Mouse (Mus musculus) gastrocnemius, adult 18-20 months (tissue): Measurements from ENCODE around the gene Fars2. TPM values are rescaled to one million over a fixed set of nuclear protein-coding genes. Genes with fewer than 3 reads are reported as not detected.

Experiments
- DNase-seq: peaks from one replicate; pipeline ENCODE4 v3.0.0; 2021; ENCODE audit warnings: low spot score
- total RNA-seq, 2 experiments: library from RNA; stranded (reverse); gene quantifications; 2 replicates each; pipeline ENCODE4 v1.2.3; 2021

The Fars2 gene
- total RNA-seq, 2 experiments from 2014 or later, result 34.7 to 36.1 TPM

DNA sequence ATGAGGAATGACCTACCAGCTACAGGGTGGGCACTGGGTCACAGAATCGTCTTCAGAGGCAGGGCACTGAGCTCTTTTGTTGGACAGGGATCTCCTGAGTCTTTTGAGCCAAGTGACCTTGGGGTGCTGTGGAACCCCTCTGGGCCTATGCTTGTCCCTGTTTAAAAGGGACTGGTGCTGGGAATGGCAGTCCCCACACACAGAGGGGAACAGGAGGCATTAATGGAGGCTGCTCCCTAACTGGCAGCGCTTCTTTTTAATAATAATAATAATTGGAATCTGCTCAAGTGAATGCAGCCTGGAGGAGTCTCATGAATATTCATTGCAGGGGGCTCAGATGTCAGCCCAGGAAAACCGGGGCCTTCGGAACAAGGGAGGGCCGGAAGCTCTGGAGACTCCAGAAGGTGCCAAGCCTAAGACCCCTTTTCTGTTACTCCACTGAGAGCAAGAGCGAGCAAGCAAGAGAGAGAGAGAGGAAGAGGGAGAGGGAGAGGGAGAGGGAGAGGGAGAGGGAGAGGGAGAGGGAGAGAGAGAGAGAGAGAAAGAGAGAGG lies 447.6 kb downstream of the Fars2 start:
- DNase-seq, result no peak

DNA sequence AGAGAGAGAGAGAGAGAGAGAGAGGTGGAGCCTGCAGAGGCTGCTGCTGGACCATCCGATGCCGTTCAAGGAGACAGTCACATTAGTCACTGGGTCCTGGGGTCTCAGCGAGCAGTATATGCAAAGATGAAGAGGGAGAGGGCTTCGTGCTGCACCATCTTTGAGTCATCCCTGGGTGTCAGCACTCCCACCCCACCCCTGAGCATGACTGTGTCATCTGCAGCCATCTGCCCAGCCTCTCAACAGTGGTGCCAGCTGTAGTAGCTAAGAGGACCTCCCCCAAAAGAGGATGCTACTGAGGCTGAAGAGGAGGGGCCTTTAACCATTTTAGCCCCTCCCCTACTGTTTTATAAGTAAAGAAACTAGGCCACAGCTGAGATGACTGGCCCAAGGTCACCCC lies 459.6 kb downstream of the Fars2 start:
- no peak for DNase-seq

DNA sequence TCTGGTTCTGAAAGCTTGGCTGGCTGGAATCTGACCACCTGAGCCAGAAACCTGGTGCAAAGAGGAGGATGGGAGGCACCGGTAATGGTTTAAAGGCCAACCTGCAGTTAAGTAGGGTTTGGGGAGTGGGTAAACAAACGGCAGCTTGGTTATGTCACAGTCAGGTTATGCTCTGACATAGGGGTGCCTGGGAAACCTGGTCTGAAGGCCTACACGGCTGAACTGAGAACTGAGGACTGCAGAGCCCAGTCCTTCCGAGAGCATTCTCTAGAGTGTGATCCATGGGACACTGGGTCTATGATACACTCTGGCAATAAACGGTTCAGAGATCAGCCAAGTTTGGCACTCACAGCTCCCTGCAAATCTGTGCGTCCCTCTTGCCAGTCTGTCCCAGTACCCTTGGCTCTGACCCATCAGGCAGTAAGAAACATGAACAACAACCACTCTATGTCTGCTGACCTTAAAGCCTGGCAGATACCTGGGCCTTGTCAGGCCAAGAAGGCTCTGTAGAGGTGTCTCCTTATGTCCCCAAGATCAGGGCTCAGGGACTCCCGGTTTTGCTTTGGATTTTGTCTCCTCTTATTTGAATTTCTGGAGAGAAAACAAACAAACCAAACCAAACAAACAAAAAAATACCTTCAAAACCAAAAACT lies 460.8 kb downstream of the Fars2 start:
- DNase-seq, result peak; percentile 4

DNA sequence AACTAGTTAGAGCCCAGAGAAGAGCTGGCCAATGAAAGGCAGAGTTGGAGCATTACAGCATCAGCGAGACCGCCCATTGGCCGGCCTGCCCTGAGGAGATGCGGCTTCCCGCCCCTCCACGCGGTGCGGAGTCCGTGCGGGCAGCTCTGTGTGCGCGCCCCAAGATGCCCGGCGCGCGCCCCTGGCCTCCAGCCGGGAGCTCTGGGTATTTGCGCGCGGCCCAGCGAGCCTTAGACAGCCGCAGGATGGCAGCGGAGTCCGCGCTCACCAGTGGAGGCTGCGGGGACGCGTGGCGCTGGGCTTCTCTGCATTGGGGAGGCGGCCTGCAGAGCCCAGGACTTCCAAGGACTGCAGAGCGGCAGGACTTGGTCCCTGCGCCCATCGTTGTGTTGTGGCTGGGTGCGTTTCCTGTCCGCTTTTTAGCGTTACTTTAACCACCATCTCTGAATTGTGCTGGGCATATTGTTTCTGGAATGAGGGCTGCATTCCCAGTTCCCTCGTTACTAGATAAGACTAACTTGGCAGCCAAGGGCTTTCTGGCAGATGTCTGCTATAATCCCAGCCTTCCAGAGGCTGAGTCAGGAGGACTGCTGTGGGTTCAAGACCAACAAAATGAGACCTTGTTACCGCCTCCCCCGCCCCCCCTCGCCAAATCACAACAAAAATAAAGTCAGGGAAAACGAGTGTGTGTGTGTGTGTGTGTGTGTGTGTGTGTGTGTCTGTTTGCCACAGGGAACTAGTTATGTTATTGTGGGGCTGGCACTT lies 461.5 kb downstream of the Fars2 start:
- DNase-seq, result peak; percentile 36

DNA sequence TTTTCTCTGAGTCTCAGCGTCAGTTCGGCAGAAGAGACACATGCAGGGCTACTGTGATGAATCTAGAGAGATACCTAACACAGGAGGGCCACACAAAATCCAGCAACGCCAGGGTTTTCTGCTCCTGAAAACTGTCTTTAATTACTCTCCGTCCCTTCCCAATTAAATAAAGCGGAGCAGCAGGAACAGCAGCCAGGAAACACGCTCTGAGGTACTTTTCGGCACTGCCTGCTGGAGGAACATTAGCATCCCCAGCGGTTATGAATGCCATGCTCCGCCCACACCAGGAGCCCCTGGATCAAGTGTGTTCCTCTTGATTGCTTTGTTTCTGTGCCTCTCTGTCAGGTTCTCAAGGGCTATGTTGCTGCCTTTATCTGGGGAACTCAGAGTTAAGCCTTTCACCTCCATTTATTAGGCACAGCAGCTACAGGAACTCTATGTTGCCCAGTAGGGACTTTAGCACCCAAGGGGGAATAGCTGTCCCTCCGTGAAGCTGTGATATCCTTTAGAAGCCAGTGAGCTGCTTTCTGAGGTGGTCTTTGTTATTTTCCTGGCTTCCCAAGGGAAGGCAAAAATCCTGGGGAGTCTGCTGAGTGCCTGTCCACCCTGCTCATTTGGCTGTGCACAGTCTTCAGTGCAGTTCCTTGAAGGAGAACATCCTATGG lies 465.3 kb downstream of the Fars2 start:
- no peak for DNase-seq

DNA sequence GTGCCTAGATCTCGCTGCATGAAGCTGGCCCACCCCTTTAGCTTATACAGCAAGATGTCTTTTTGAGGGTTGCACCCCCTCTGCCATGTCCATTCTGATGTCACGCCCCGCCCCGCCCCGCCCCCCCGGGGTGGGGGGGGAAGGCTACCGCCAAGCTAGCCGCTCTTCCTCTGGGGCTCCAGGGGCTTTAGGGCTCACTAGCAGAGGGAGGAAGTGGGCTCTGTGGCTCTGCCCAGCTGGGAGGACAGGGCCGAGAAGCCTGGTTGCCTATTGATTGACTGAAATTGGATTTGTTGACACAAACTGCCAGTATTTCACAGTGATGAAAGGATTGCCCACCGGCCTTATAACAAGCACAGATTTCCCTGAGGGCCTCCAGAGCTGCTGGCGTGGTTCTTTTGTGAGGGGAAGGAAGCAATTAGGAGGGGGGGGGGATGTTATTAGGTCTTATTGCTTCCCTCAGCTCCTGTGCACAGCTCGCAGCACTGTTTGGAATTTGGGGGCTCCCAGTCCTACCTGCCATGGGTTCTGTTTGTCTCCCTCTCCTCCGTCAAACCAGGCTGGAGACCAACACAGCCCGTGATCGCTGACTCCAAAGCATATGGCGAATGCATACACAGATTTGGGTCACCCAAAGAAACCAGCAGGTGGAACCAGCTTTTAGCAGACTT lies 466.4 kb downstream of the Fars2 start:
- no peak for DNase-seq

DNA sequence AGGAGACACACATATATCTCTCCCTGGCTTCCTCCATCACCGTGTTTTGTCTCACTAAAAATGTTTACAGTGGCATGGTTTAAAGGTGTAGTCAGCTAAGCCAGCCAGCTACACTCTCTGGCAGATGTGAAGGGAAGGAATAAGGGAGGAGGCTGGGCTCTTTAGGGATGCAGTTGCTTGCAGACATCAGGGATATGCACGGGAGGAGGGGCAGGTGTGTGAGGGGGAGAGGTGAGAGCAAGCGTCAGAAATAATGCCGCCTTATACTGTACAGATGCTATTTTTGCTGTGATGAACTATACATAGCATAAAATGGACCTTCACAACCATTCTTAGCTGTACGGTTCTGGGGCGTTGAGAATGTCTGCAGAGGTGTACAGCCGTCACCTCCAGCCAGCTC lies 467.0 kb downstream of the Fars2 start:
- no peak for DNase-seq

DNA sequence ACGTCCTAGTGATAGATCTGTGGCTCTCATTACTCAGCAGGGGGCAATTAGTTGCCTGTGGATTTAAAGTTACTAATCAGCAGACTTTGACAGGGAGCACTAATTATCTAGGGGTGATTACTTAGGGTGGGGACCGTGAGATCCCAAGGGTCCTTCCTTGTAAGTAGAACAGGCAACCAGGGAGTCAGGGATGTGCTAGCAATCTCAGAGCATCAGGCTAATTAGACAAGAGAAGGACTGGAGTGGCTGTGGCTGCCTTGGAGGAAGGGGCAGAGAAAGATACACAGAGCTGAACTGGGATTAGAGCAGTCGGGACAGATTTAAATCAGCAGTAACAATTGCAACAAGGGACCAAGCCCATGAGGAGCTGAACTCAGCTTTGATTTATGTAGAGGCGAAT lies 471.9 kb downstream of the Fars2 start:
- no peak for DNase-seq

DNA sequence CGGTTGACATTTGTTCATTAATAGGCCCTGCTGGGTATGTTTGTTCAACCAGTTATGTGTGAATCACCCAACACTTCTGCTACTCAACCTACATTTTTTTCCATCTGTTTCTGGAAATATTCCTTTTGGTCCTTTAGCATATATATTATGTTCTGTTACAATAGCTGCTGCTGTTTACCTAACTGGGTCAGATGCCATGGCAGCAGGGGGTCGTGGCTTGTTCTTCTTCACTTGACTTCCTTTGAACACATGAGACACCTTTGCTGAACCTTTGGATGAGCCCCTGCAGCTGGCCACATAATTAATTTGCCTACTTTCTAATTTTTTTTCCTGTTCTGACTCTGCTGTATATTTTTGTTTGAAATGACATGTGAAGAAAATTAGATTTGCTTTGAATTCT lies 475.1 kb downstream of the Fars2 start:
- DNase-seq, result no peak

DNA sequence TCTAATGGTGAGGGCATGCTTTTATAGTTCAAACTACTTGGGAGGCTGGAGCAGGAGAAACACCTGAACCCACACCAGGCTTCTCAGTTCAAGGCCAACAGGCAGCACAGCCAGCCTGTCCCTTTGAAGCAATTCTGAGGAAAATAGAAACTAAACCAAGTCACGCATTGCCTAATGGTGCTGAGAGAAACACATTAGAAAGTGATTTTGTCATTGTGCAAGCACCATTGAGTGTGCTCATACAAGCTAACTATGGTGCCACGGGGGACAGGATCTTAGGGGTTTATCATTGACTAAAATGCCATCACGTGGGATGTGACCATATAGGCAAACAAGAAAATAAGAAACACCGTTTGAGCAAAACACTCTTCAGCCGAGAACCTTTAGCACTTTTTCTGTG lies 489.5 kb downstream of the Fars2 start:
- DNase-seq, result no peak

DNA sequence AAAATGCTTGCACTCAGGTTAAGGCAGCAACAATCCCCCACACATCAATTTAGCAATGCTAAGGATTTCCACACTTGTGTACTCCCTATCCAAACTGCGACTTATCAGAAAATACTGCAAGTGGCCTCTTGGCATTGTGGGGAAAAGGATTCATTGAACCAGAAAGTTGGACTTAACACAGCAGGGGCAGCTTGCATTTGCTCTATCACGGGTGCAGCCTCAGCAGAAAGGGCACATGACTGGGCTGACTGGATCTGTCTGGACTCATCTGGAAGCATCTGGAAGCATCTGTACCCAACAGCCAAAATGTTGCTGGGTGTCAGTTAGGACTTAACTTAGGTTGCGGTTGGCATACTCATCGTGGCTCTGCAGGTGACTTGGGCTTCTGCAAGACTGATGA lies 490.7 kb downstream of the Fars2 start:
- no peak for DNase-seq

DNA sequence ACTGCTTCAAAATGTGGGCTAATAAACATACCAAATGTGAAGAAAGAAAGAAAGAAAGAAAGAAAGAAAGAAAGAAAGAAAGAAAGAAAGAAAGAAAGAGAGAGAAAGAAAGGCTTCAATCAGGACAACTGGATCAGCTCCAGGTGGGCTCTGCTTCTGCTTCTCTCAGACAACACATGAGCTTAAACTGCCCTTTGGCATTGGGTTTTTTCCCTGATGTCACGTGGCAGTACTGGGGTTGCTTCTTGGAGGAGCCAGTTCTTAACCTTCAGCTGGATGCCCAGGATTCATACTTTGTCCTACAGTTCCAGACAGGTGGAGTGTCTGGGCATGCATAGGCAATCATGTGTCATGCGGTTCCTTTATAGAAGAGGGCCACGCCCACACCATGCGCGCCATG lies 493.2 kb downstream of the Fars2 start:
- no peak for DNase-seq

DNA sequence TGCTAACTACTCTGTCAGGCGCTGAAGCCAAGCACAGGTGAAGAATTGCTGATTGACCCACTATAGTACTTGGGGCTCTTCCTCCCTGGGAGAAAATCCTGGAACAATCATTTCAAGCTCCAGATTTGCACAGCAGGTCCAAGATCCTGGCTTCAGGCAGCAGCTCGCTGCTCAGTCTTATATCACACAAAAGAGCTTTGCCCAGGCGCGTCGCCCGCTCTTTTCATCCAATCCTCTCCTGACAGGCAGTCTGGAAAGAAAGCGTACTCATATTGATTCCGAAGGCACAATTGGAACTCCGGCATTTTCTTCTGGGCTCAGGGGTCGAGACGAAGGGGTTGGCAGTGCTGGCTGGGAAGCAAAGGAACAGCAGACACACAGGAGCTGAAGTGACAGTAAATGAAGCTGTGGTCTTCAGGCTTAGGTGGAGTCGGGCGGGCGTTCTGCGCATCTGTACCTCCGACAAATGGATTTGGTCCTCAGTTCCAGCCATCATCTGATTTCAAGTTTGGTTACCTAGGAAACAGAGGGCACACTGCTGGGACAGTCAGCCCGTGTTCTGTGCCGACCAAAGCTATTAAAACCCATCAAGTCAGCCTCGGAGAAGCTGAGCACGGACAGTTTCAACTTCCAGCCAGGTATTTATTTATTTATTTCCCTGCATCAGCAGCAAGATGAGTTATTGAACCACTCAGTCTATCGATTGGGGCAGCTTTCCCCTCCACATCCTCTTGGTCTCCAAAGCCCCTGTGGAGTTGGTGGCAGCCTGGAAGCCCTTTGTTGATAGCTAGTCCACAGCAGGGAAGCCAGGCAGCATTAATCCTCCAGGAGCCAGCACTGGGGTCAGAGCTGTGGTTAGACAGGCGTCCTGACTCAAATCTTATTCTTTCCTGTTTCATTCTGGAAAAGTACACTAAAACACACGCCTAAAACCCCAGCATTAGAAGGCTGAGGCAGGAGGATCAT lies 495.9 kb downstream of the Fars2 start:
- DNase-seq, result no peak

DNA sequence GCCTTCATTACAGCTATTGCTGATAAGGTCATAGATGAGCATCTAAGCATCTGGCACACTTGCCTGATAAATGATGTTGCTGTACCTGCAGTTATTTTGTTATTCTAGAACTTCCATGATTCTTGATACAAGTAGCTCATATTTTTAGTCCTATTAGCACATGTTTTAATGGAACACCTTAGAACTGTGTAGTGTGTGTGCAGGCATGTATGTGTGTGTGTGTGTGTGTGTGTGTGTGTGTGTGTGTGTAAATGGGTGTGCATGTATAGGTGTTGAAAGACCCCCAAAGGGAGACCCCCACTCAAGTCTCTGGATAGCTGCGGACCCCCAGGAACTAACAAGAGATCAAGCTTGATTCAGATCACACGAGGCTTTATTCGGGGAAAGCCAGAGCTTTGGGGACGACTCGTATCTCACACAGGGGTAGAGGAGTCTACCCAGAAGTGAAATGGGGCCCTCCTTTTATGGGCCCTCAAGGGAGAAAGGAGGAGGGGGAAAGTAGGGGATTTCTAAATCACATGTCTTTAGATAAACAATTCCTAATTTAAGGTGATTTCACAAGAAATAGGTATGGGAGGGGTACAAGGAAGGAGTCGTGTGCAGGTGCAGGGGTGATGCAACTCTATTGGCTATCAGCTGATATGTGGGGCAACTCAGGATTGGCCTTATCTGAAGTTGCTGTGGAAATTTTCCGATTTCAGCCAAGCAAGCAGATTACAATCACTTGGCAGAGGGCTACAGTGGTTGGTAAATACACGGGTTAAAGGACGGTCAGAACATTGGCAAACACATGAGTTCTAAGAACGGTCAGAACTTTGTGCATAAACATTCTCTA lies 503.5 kb downstream of the Fars2 start:
- DNase-seq, result no peak

DNA sequence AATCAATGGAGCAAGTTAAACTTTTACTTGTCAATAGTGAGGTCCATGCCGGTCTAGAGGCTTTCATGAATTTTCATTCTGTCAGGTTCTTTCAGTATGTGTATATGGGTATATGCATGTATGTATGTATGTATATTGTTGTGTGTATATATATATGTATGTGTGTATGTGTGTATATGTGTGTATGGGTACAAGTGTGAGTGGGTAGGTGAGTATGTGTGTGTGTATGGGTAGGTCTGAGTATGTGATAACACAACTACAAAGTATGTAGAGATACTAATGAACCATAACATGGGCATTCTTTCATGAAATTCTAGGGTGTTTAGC lies 504.1 kb downstream of the Fars2 start:
- DNase-seq, result no peak

DNA sequence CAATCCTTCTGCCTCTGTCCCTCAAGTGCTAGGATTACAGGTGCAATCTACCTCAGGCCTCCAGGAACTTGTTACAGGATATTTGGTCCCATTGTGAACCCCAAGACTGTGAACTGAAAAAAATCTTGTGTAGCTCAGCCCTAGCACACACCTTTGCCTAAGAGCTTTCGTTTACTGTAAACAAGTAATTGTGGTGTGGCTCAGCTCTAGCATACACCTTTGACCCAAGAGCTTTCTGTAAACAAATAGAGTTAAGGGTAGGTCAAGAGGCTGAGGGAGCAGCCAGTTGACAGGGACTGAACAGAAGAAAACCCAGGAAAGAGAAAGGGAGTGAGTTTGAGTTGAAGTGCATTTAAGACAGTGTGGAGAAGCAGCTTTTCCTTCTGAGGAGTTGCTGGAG lies 506.3 kb downstream of the Fars2 start:
- DNase-seq, result no peak

DNA sequence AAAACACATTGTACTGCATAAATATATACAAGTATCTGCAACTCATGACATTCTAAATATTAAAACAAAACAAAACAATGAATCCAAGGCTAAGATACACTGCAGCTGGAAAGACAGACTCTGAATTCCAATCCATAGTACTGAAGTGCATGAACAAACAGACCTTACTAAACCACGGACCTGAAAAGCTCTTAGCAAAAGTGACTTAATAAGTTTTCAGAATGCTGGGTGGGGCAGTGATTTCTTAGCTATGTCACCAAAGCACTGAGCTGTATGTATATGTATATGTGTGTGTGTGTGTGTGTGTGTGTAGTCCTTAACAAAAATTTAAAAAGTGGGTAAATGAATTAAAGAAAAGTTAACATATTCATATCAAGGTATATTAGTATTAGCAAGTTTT lies 511.9 kb downstream of the Fars2 start:
- DNase-seq, result no peak

DNA sequence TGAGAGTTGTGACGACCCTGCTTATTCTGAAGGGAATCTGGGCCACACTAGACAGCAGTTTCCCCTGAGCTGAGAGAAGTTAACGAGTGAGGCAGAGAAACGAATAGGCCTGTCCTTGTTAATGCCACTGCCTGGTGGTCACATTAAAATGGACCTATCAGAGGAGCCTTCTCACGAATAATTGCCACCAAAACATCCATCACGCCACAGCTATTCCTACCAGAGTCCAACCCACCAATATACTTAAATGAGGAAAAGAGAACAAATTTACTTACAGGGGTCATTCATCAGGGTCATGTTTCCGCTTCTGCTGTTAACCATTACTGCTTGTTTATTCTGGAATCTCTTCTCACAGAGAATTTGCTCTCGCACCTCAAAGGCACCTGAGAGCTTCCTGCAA lies 531.0 kb downstream of the Fars2 start:
- no peak for DNase-seq

DNA sequence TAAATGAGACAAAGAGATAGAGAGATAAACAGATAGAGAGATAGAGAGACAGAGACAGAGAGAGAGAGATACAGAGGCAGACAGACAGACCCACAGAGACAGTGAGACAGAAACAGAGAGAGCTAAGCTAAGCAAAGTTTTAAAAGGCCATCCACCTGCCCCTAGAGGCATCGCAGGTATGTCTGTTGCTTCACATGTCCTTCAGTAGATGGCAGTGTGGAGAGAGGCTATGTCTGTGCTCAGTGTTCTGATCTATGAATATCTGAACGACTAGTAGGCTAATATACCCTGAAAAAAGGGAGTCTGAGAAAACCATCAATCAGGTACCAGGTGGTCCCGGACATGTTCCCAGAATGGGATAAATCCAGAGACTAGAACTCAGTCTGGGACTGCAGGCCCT lies 537.0 kb downstream of the Fars2 start:
- no peak for DNase-seq

DNA sequence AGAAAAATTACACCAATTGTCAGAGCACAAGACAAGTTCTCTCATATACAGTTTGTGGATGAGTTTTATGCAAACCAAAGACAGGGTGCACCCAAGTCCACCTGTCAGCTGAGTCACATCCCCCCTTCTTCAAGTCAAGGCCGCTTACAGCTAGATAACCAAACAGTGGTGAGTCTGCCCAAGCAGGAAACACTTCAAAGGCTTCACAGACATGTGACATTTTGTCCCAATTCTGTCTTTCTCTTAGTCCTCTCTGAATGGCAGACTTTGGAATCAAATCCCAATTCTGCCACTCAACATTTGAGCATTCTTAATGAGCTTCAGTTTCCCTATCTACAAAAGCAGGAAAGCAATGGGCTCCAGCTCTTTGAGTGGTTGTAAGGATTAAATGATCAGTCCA lies 562.1 kb downstream of the Fars2 start:
- no peak for DNase-seq
